Mouse (Mus musculus) neutrophil, adult 5-6 weeks (primary cell): ENCODE measurements around the gene Ooep. TPM values are rescaled to one million over a fixed set of nuclear protein-coding genes. Genes with fewer than 3 reads are reported as not detected.
"Not testable (repeated sequence)": the region's sequence is repeated elsewhere in the genome, so short reads cannot be mapped to it uniquely, and the experiment has no call there.

Source experiments
- ATAC-seq: fragments of 151-379, 151-347 bp; 2 replicates; pipeline ENCODE4 v1.8.0; 2017; ENCODE audit warnings: mild to moderate bottlenecking, moderate TSS enrichment; ENCODE audit not compliant: insufficient number of reproducible peaks, poor library complexity, low FRiP score, severe bottlenecking; ENCODE audit errors: extremely low read depth
- total RNA-seq: library from RNA; stranded (forward); fragments of 200-1000 nt; gene quantifications from 2 replicates; pipeline ENCODE4 v1.2.3, GENCODE M21; 2017

The Ooep gene
- total RNA-seq, 1 experiment from 2014 or later = not detected

DNA sequence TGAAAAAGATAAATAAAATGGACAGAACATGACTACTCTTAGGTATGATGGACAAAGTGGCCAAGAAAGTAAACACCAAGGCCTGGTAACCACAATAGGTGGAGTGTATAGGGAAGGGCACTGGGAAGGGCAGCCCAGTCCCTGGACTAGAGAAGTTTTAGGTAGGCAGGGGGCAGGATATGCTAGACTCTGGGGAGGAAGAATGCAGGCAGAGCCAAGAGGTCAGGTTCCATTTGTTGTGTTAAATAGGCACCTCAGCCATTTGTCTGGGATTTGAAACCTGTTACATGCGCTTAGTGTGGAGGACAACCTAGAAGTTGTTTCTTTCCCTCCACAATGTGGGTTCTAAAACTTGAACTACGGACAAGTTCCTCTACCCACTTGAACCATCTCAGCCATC, 9.2 kb downstream of the Ooep start:
- ATAC-seq = no peak

- ATAC-seq = no peak
Observed at GRCm38 (mm10) chr9:78368671-78369293, 9.7 kb downstream of the Ooep start.

DNA sequence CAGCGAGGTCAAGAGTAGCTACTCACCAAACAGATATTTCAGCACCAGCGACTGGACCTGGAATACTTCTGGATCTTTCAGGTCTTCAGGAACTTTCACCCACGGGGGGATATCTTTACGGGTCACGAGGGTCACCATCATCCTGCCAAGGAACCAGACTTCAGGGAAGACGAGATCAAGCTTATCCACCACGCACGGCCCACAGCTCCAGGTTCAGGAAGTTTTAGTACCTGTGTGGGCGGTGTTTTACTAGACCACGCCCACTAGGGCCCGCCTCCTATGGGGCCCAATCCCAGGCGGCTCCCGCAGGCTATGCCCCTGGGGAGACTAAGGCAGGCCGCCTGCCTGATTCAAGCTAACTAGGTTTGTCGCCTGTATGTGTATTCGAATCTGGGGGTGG, 10.6 kb downstream of the Ooep start, which contains the start of gene Dppa5a:
Dppa5a (minus strand) TSS at position 219 of the 400 bp plus-strand sequence.
- not testable (repeated sequence) for ATAC-seq

DNA sequence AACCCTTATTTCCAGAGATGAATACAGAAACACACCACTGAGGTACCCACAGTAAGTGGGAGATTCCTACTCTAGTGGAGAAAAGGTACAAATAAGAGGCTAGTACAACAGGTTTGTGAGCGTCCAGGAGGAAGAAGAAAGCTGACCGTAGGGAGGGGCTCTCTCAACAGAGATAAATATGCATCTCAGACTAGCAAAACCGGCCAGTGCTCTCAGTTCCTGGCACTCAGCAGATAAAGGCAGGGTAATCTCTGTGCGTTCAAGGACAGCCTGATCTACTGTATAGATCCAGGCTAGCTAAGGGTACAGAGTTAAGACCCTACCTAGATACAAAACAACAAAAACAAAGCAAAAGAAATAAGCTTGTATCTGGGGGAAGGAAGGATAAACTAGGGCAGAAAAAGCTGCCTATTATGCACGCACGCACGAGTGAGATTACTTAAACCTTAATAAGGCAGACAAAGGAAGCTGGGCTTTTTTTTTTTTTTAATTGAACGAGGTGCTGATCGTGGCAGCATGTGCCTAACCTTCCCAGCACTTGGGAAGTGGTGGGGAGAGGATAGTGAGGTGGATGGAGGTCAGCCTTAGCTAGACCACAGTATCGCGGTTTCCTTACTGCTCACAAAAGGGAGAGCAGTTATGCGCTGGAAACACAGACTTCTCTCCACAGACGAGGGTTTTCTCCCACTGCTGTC, 12.5 kb downstream of the Ooep start:
- ATAC-seq = no peak

GRCm38 (mm10) chr9:78364701-78365100, 13.8 kb downstream of the Ooep start:
- ATAC-seq = no peak

- no peak for ATAC-seq
Observed at GRCm38 (mm10) chr9:78363374-78363773, 15.2 kb downstream of the Ooep start.

DNA sequence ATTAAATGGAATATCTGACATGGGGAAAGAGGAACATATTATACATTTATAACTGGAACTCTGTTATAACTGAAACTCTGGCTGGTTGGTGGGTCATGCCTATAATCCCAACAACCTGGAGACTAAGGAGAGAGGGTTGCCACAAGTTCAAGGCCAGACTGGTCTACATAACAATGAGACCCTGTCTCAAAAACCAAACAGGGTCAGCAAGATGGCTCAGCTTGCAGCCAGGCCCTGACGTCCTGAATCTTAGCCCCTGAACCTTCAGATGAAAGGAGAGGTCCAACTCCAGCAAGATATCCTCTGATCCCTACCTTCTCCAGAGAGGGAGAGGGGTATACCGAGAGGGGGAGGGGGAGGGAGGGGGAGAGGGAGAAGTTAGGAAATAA, 18.0 kb downstream of the Ooep start:
- no peak for ATAC-seq

- no peak for ATAC-seq
Observed at GRCm38 (mm10) chr9:78359750-78360483, 18.6 kb downstream of the Ooep start.

- ATAC-seq = 0 out of 2 replicates have a peak, but pooled peaks have one; percentile 16
Observed at GRCm38 (mm10) chr9:78358053-78358452, 20.5 kb downstream of the Ooep start.

- no peak for ATAC-seq
Observed at GRCm38 (mm10) chr9:78355611-78356010, 22.9 kb downstream of the Ooep start, which contains the start of gene Gsta2. Gsta2 (minus strand) TSS chr9:78355788.

- ATAC-seq = no peak
Observed at GRCm38 (mm10) chr9:78354665-78355578, 23.6 kb downstream of the Ooep start.

DNA sequence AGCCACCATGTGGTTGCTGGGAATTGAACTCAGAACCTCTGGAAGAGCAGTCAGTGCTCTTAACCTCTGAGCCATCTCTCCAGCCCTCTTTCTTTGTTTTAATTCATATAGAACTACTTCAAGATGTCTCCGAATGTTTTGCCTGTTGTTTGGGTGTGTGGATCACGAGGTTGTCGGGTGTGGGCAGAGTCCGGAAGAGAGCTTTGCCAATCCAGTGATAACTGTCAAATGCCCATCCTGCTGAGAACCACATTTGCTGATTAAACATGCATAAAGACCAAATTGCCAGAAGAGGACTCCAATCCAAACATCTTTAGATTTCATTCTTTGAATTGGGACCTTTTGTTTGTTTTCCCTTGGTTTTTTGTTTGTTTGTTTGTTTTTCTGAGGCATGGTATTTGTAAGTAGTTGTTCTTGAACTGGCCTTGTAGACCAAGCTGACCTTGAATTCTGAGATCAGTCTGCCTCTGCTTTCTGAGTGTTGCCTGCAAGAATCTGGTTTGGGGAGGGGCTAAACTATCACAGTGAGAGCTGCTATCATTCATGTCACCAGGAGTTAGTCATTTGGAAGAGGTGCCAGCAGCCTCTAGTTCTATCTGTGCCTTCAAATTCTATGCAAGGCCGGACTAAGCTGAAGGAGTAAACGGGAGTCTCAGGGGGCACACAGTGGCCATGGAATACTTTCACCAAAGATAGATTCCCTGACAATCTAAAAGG, 26.9 kb downstream of the Ooep start:
- ATAC-seq = no peak

DNA sequence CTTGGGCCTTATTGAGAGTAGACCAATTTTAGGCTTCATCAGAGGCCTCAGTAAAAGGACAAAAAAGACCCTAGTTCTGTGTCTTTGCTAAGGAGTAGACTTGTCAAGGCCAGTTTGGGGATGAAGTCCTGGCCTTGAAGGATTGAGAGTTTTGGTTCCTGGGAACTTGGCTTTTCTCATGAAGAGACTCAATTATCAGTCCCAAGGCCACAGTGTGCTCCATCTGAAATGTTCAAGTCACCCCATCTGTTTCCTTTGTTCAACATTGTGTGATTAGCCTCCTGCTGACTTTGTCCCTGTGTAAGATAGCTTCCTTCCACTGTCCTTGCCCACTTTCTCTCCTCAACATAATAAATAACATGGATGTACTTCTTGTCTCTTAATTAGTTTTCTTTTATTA, 28.5 kb downstream of the Ooep start:
- not testable (repeated sequence) for ATAC-seq

DNA sequence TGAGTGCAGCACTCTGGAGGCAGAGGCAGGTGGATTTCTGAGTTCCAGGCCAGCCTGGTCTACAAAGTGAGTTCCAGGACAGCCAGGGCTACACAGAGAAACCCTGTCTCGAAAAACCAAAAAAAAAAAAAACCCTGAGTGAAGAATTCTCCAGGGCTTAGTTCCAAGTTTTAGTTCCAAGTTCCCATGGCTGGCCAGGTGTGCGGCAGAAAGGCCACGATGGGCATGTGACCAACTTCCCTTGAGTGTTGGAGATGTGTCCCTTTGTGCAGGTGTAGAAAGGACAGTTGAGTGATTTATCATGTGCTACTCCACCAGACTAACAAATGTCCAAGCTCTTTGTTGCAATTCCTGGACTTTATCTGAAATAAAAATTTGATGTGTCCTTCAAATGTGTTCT, 29.4 kb downstream of the Ooep start:
- ATAC-seq = not testable (repeated sequence)

DNA sequence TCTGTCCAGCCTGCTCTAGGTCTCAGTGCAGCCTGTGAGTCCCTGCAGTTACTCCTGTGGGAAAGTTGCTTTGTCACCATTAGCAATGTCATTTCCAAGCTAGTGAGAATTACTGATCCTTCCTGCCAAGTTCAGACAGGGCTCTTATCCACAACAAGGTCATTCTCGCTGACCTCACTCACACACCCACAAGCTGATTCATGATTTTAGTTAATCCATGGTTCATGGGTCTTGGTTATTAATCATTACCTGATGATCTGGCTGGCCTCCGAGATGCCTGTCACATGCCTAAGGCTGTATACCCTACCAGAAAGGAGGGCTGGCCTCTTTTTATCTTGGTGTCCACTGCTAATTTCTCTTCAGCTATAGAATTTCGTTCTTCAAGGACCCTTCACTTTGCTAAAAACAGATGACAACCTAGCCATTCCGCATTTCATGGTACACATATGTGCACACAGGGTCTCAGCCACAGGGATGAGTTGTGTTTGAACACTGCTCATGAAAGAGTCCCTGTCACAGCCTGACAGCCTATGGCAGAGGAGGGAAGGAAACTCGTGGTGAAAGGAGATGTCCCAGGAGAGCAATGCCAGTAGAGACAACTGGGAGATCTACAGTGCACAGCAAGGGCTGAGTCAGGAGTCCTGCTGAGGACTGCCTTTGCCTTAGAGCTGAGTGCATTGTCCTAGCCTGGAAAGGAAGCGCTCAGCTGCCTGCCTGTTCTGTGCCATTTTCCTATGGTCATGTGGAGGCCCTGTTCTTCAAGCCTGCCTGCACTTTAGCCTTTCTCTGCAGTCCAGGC, 30.1 kb downstream of the Ooep start:
- ATAC-seq = not testable (repeated sequence)

- no peak for ATAC-seq
Observed at GRCm38 (mm10) chr9:78347004-78347403, 31.5 kb downstream of the Ooep start.

- not testable (repeated sequence) for ATAC-seq
Observed at GRCm38 (mm10) chr9:78345235-78345634, 33.3 kb downstream of the Ooep start.
